Mouse (Mus musculus) CH12.LX (cell line): ENCODE measurements around the gene Ndufa4l2. TPM values are rescaled to one million over a fixed set of nuclear protein-coding genes. Genes with fewer than 3 reads are reported as not detected.
A peak's percentile ranks its signal among the peaks of the same experiment; 100 is the strongest.

Experiments used
- DNase-seq: peaks from one replicate; pipeline ENCODE4 v3.0.0-alpha.2; 2013; ENCODE audit errors: extremely low read depth
- H3K27ac ChIP-seq: 2 replicates; pipeline ENCODE4 v1.5.1; 2012; ENCODE audit warnings: low read depth, mild to moderate bottlenecking, control low read depth, moderate library complexity; ENCODE audit not compliant: insufficient read depth
- H3K27me3 ChIP-seq: replicated peaks from 2 replicates; pipeline ENCODE3; 2012; ENCODE audit warnings: inconsistent platforms
- H3K36me3 ChIP-seq, 2 experiments: replicated peaks in 1 of 2; 2 replicates each; pipeline versions ENCODE3 to v1.6.1; 2012; ENCODE audit warnings: inconsistent platforms in 1 of 2, low read length in 1 of 2, mild to moderate bottlenecking in 1 of 2, mixed read lengths in 1 of 2, moderate library complexity in 1 of 2; ENCODE audit not compliant: control insufficient read depth in 1 of 2, insufficient read depth in 1 of 2
- H3K4me1 ChIP-seq, 2 experiments: 2 replicates each; pipeline ENCODE4 v1.6.1; 2012; ENCODE audit warnings: inconsistent platforms in 1 of 2, moderate library complexity in 1 of 2; ENCODE audit not compliant: insufficient read depth in 2 of 2, control insufficient read depth in 1 of 2
- H3K4me2 ChIP-seq: 2 replicates; pipeline ENCODE4 v1.6.1; 2012; ENCODE audit warnings: low read depth, mild to moderate bottlenecking, control low read depth; ENCODE audit not compliant: poor library complexity, insufficient read depth, severe bottlenecking
- H3K4me3 ChIP-seq, 3 experiments: fragments of 150-350 bp in 1 of 3; sonication (generic) in 1 of 3; replicated peaks in 1 of 3; 2 replicates each; pipeline versions ENCODE3 to v1.5.1; 2011 to 2012; ENCODE audit warnings: low read depth in 2 of 3, low read length in 2 of 3, mild to moderate bottlenecking in 2 of 3, moderate library complexity in 2 of 3, control low read depth in 1 of 3, improper control_type of control experiment in 1 of 3, inconsistent platforms in 1 of 3, mixed read lengths in 1 of 3; ENCODE audit not compliant: poor library complexity in 1 of 3
- H3K79me2 ChIP-seq: replicated peaks from 2 replicates; pipeline ENCODE4 v1.6.1; 2012; ENCODE audit warnings: mild to moderate bottlenecking, moderate library complexity; ENCODE audit not compliant: control insufficient read depth, poor library complexity, insufficient read depth, severe bottlenecking; ENCODE audit errors: extremely low read depth
- H3K9ac ChIP-seq: 2 replicates; pipeline ENCODE4 v1.6.1; 2012; ENCODE audit warnings: low read depth, mild to moderate bottlenecking, control low read depth, moderate library complexity; ENCODE audit not compliant: insufficient read depth
- H3K9me3 ChIP-seq: replicated peaks from 2 replicates; pipeline ENCODE3; 2012; ENCODE audit warnings: low read length, inconsistent platforms, mixed read lengths
- BHLHE40 ChIP-seq: IDR thresholded peaks from 2 replicates; pipeline ENCODE4 v1.6.1; 2011; ENCODE audit warnings: mild to moderate bottlenecking, low read depth, low read length, improper control_type of control experiment
- CHD1 ChIP-seq: IDR thresholded peaks from 2 replicates; pipeline ENCODE4 v1.6.1; 2012; ENCODE audit warnings: low read depth, low read length, improper control_type of control experiment, inconsistent platforms
- CHD2 ChIP-seq: IDR thresholded peaks from 2 replicates; pipeline ENCODE4 v1.6.1; 2011; ENCODE audit warnings: low read length, improper control_type of control experiment
- CTCF ChIP-seq, 2 experiments: IDR thresholded peaks in 1 of 2; conservative IDR thresholded peaks in 1 of 2; 2 replicates each; pipeline ENCODE4 v1.5.1; 2011 to 2012; ENCODE audit warnings: low read depth in 2 of 2, low read length in 2 of 2, improper control_type of control experiment in 1 of 2, inconsistent platforms in 1 of 2, mild to moderate bottlenecking in 1 of 2, moderate library complexity in 1 of 2
- E2F4 ChIP-seq: IDR thresholded peaks from 2 replicates; pipeline ENCODE4 v1.6.1; 2011; ENCODE audit warnings: low read depth, low read length, improper control_type of control experiment; ENCODE audit not compliant: insufficient replicate concordance
- ELF1 ChIP-seq: IDR thresholded peaks from 2 replicates; pipeline ENCODE4 v1.6.1; 2014; ENCODE audit warnings: low read depth, mild to moderate bottlenecking, inconsistent platforms, low read length, improper control_type of control experiment
- EP300 ChIP-seq: IDR thresholded peaks from 2 replicates; pipeline ENCODE4 v1.6.1; 2011; ENCODE audit warnings: low read length, improper control_type of control experiment
- ETS1 ChIP-seq: conservative IDR thresholded peaks from 2 replicates; pipeline ENCODE4 v1.6.1; 2012; ENCODE audit warnings: low read depth, mild to moderate bottlenecking, inconsistent platforms, low read length, improper control_type of control experiment, moderate library complexity
- GABPA ChIP-seq: IDR thresholded peaks from 2 replicates; pipeline ENCODE4 v1.6.1; 2012; ENCODE audit warnings: low read depth, low read length, improper control_type of control experiment, inconsistent platforms; ENCODE audit not compliant: insufficient replicate concordance
- HCFC1 ChIP-seq: IDR thresholded peaks from 2 replicates; pipeline ENCODE4 v1.6.1; 2012; ENCODE audit warnings: low read depth, mild to moderate bottlenecking, inconsistent platforms, low read length, improper control_type of control experiment
- IRF4 ChIP-seq: IDR thresholded peaks from 2 replicates; pipeline ENCODE4 v1.6.1; 2014; ENCODE audit warnings: low read depth, mild to moderate bottlenecking, inconsistent platforms, low read length, improper control_type of control experiment
- JUN ChIP-seq: IDR thresholded peaks from 2 replicates; pipeline ENCODE4 v1.6.1; 2011; ENCODE audit warnings: low read depth, mild to moderate bottlenecking, low read length, improper control_type of control experiment, moderate library complexity; ENCODE audit not compliant: insufficient read depth
- JUND ChIP-seq: conservative IDR thresholded peaks from 2 replicates; pipeline ENCODE4 v1.6.1; 2011; ENCODE audit warnings: low read depth, low read length, improper control_type of control experiment
- KAT2A ChIP-seq: IDR thresholded peaks from 2 replicates; pipeline ENCODE4 v1.6.1; 2012; ENCODE audit warnings: low read length, improper control_type of control experiment, inconsistent platforms; ENCODE audit not compliant: insufficient replicate concordance
- MAFK ChIP-seq: IDR thresholded peaks from 2 replicates; pipeline ENCODE4 v1.6.1; 2011; ENCODE audit warnings: low read length, improper control_type of control experiment; ENCODE audit not compliant: insufficient replicate concordance
- MAX ChIP-seq: IDR thresholded peaks from 2 replicates; pipeline ENCODE4 v1.6.1; 2011; ENCODE audit warnings: low read length, improper control_type of control experiment
- MAZ ChIP-seq: IDR thresholded peaks from 2 replicates; pipeline ENCODE4 v1.6.1; 2012; ENCODE audit warnings: low read depth, mild to moderate bottlenecking, inconsistent platforms, low read length, improper control_type of control experiment, moderate library complexity
- MEF2A ChIP-seq: IDR thresholded peaks from 2 replicates; pipeline ENCODE4 v1.6.1; 2014; ENCODE audit warnings: low read depth, mild to moderate bottlenecking, inconsistent platforms, low read length, improper control_type of control experiment, borderline replicate concordance
- MXI1 ChIP-seq: IDR thresholded peaks from 2 replicates; pipeline ENCODE4 v1.6.1; 2011; ENCODE audit warnings: mild to moderate bottlenecking, low read depth, low read length, improper control_type of control experiment
- MYC ChIP-seq: IDR thresholded peaks from 2 replicates; pipeline ENCODE4 v1.6.1; 2011; ENCODE audit warnings: low read depth, mild to moderate bottlenecking, improper control_type of control experiment, low read length
- NELFE ChIP-seq: IDR thresholded peaks from 2 replicates; pipeline ENCODE4 v1.6.1; 2011; ENCODE audit warnings: low read depth, low read length, improper control_type of control experiment
- NRF1 ChIP-seq: IDR thresholded peaks from 2 replicates; pipeline ENCODE4 v1.6.1; 2014; ENCODE audit warnings: low read depth, mild to moderate bottlenecking, inconsistent platforms, low read length, improper control_type of control experiment, moderate library complexity
- PAX5 ChIP-seq: IDR thresholded peaks from 2 replicates; pipeline ENCODE4 v1.6.1; 2012; ENCODE audit warnings: low read length, inconsistent platforms, mixed read lengths
- POLR2A ChIP-seq: IDR thresholded peaks from 2 replicates; pipeline ENCODE4 v1.6.1; 2011; ENCODE audit warnings: low read depth, mild to moderate bottlenecking, improper control_type of control experiment, low read length
- POLR2AphosphoS2 ChIP-seq: IDR thresholded peaks from 2 replicates; pipeline ENCODE4 v1.6.1; 2011; ENCODE audit warnings: low read depth, low read length, improper control_type of control experiment
- RAD21 ChIP-seq: IDR thresholded peaks from 2 replicates; pipeline ENCODE4 v1.6.1; 2011; ENCODE audit warnings: low read depth, mild to moderate bottlenecking, low read length, improper control_type of control experiment, moderate library complexity
- RCOR1 ChIP-seq: conservative IDR thresholded peaks from 2 replicates; pipeline ENCODE4 v1.6.1; 2012; ENCODE audit warnings: low read depth, mild to moderate bottlenecking, inconsistent platforms, low read length, improper control_type of control experiment
- SIN3A ChIP-seq: IDR thresholded peaks from 2 replicates; pipeline ENCODE4 v1.6.1; 2012; ENCODE audit warnings: low read length, improper control_type of control experiment, inconsistent platforms
- SMC3 ChIP-seq: IDR thresholded peaks from 2 replicates; pipeline ENCODE4 v1.6.1; 2011; ENCODE audit warnings: low read depth, low read length, improper control_type of control experiment
- TBP ChIP-seq: conservative IDR thresholded peaks from 2 replicates; pipeline ENCODE4 v1.6.1; 2011; ENCODE audit warnings: low read depth, low read length, improper control_type of control experiment
- TCF12 ChIP-seq: IDR thresholded peaks from 2 replicates; pipeline ENCODE4 v1.6.1; 2014; ENCODE audit warnings: low read depth, mild to moderate bottlenecking, inconsistent platforms, low read length, improper control_type of control experiment
- UBTF ChIP-seq: IDR thresholded peaks from 2 replicates; pipeline ENCODE4 v1.6.1; 2012; ENCODE audit warnings: low read depth, mild to moderate bottlenecking, inconsistent platforms, low read length, improper control_type of control experiment, moderate library complexity
- USF1 ChIP-seq: IDR thresholded peaks from 2 replicates; pipeline ENCODE4 v1.6.1; 2014; ENCODE audit warnings: low read depth, mild to moderate bottlenecking, inconsistent platforms, low read length, improper control_type of control experiment
- USF2 ChIP-seq: conservative IDR thresholded peaks from 2 replicates; pipeline ENCODE4 v1.6.1; 2011; ENCODE audit warnings: low read depth, low read length, improper control_type of control experiment
- ZC3H11A ChIP-seq: IDR thresholded peaks from 2 replicates; pipeline ENCODE4 v1.6.1; 2012; ENCODE audit warnings: low read depth, mild to moderate bottlenecking, inconsistent platforms, low read length, improper control_type of control experiment
- ZKSCAN1 ChIP-seq: IDR thresholded peaks from 2 replicates; pipeline ENCODE4 v1.6.1; 2012; ENCODE audit warnings: low read depth, inconsistent platforms, low read length, improper control_type of control experiment, borderline replicate concordance
- ZMIZ1 ChIP-seq: IDR thresholded peaks from 2 replicates; pipeline ENCODE4 v1.6.1; 2012; ENCODE audit warnings: low read depth, mild to moderate bottlenecking, inconsistent platforms, low read length, improper control_type of control experiment
- ZNF384 ChIP-seq: IDR thresholded peaks from 2 replicates; pipeline ENCODE4 v1.6.1; 2012; ENCODE audit warnings: low read depth, low read length, improper control_type of control experiment, inconsistent platforms
- dilution Hi-C: fragments of 300-500 bp; cut with MboI; formaldehyde crosslinking; loops from 2 replicates; pipeline ENCODE4 v1.14.3; 2020; ENCODE audit warnings: low sequenced_read_pairs; ENCODE audit not compliant: extremely low pct_unique_long_range_greater_than_20kb, extremely low pct_ligation_motif_present
- in situ Hi-C: fragments of 300-500 bp; cut with MboI; formaldehyde crosslinking; loops from 3 replicates; pipeline ENCODE4 v1.14.3; 2019; ENCODE audit warnings: low sequenced_read_pairs, low pct_ligation_motif_present, low pct_unique_long_range_greater_than_20kb, mixed read lengths
- polyA plus RNA-seq: library from polyadenylated mRNA; unstranded; fragments of >175 nt; gene quantifications from 2 replicates; pipeline ENCODE4 v1.2.1, GENCODE M21; 2012; ENCODE audit warnings: low read depth; ENCODE audit not compliant: insufficient read length
- total RNA-seq, 2 experiments: library from RNA; depleted of rRNA; stranded (reverse); fragments of 300-350 nt in 1 of 2; fragments of >200 nt in 1 of 2; gene quantifications; 2 replicates each; pipeline ENCODE4 v1.2.3; 2012 to 2014

Ndufa4l2 gene
- total and polyA plus RNA-seq, 3 experiments, result 0.47 TPM; not detected in 2

- Histone ChIP-seq H3K4me1 (peaks cover 11 to 37% of the 10 kb centered on the region in 2 experiments), H3K9me3 (no peaks in the 10 kb centered on the region), H3K27ac (peak within 1 kb of the TSS; percentile 78), H3K9ac (peak within 1 kb of the TSS; percentile 92), H3K27me3 (peaks cover 23% of the 10 kb centered on the region), H3K36me3 (peaks cover 30 to 39% of the 10 kb centered on the region in 2 experiments), H3K4me2 (peak within 1 kb of the TSS; percentile 42), H3K79me2 (peaks cover 28% of the 10 kb centered on the region), H3K4me3 (peak within 1 kb of the TSS; percentile 73 to 93 (median 85))
- TF ChIP-seq MAX, result peak; percentile 97
- peak; percentile 58; the same call in 1 of the 2 replicates for TF ChIP-seq ELF1
- TF ChIP-seq MXI1, result peak; percentile 97
- TF ChIP-seq MAZ, result peak; percentile 62
- peak; percentile 90 for TF ChIP-seq ZNF384
- TF ChIP-seq SMC3, result no peak
- no peak for TF ChIP-seq USF1
- TF ChIP-seq PAX5, result no peak
- peak; percentile 88 for TF ChIP-seq CHD2
- peak; percentile 41; the same call in 1 of the 2 replicates for TF ChIP-seq GABPA
- no peak for TF ChIP-seq CTCF (conservative IDR thresholded peaks at IDR 0.05 in 1 of 2, IDR thresholded peaks at IDR 0.05 in 1 of 2; ENCODE audit: low read depth in 2 of 2, low read length in 2 of 2)
- peak; percentile 100 for TF ChIP-seq HCFC1
- TF ChIP-seq SIN3A, result peak; percentile 90
- 0 out of 2 replicates have a peak, but pooled peaks have one; percentile 5 for TF ChIP-seq JUND
- TF ChIP-seq RCOR1, result no peak
- TF ChIP-seq UBTF, result 0 out of 2 replicates have a peak, but pooled peaks have one; percentile 51
- no peak for TF ChIP-seq MAFK
- TF ChIP-seq CHD1, result no peak
- peak; percentile 97 for TF ChIP-seq TBP
- no peak for TF ChIP-seq E2F4
- TF ChIP-seq JUN, result peak; percentile 30; the same call in 1 of the 2 replicates
- peak; percentile 7; the same call in 1 of the 2 replicates for TF ChIP-seq ETS1
- TF ChIP-seq EP300, result no peak
- TF ChIP-seq NRF1, result peak; percentile 99
- peak; percentile 92 for TF ChIP-seq NELFE
- peak; percentile 93 for TF ChIP-seq POLR2A
- TF ChIP-seq KAT2A, result peak; percentile 95; the same call in 1 of the 2 replicates
- peak; percentile 99 for TF ChIP-seq MYC
- no peak for TF ChIP-seq ZC3H11A
- no peak for TF ChIP-seq MEF2A
- peak; percentile 83 for TF ChIP-seq BHLHE40
- TF ChIP-seq TCF12, result peak; percentile 82
- no peak for TF ChIP-seq ZKSCAN1
- TF ChIP-seq ZMIZ1, result no peak; the same call in 1 of the 2 replicates
- no peak for TF ChIP-seq POLR2AphosphoS2
- no peak for TF ChIP-seq USF2
- no peak for TF ChIP-seq RAD21
- TF ChIP-seq IRF4, result no peak; the same call in 1 of the 2 replicates
- in situ Hi-C loops, result no loop called here
- peak; percentile 96 for DNase-seq
- dilution Hi-C loops, result no loop called here
Observed at GRCm38 (mm10) chr10:127522088-127522581, 7.4 kb downstream of the Ndufa4l2 start, which contains the start of gene Shmt2. Gene Shmt2 (minus strand): TSS chr10:127522444.
